Mouse (Mus musculus) heart, postnatal 36 days (tissue): ENCODE data around the gene Tshz2. TPM values are rescaled to one million over a fixed set of nuclear protein-coding genes. Genes with fewer than 3 reads are reported as not detected.
"Not testable (repeated sequence)": the region's sequence is repeated elsewhere in the genome, so short reads cannot be mapped to it uniquely, and the experiment has no call there.

Experiments
- DNase-seq, 2 experiments: peaks; one replicate each; pipeline ENCODE4 v3.0.0; 2021 to 2022
- intact Hi-C: fragments of 180-260 bp; cut with DNase I; formaldehyde crosslinking; loops from one replicate; pipeline ENCODE4 v1.15.1; 2025
- total RNA-seq, 2 experiments: library from RNA; stranded (reverse); gene quantifications; 2 replicates each; pipeline ENCODE4 v1.2.3; 2021

The Tshz2 gene
- total RNA-seq, 2 experiments from 2014 or later: 13.6 to 14.9 TPM

- intact Hi-C loops: loop anchor here (2.0 to 10.0 kb wide), 3 partner anchors 97 to 788 kb away; partner anchors contain the start of gene Tshz2
- DNase-seq: peak; percentile 52 to 60
Measured at GRCm38 (mm10) chr2:169849077-169849476, 216.3 kb downstream of the Tshz2 start.

GRCm38 (mm10) chr2:169849541-169849940, 216.7 kb downstream of the Tshz2 start:
- DNase-seq: no peak
- intact Hi-C loops: loop anchor here (2.0 to 10.0 kb wide), 3 partner anchors 97 to 789 kb away; partner anchors contain the start of gene Tshz2

- DNase-seq: no peak
- intact Hi-C loops: no loop called here
Measured at GRCm38 (mm10) chr2:169851606-169852005, 218.8 kb downstream of the Tshz2 start.

GRCm38 (mm10) chr2:169854491-169854890, 221.7 kb downstream of the Tshz2 start:
- intact Hi-C loops: no loop called here
- no peak for DNase-seq

GRCm38 (mm10) chr2:169857041-169857440, 224.2 kb downstream of the Tshz2 start:
- DNase-seq, intact Hi-C loops: not testable (repeated sequence)

- no peak for DNase-seq
- intact Hi-C loops: no loop called here
Measured at GRCm38 (mm10) chr2:169859078-169859855, 226.5 kb downstream of the Tshz2 start.

GRCm38 (mm10) chr2:169860895-169861294, 228.1 kb downstream of the Tshz2 start:
- intact Hi-C loops: no loop called here
- DNase-seq: no peak

- intact Hi-C loops: no loop called here
- DNase-seq: no peak
Measured at GRCm38 (mm10) chr2:169862701-169863100, 229.9 kb downstream of the Tshz2 start.

- no peak for DNase-seq
- intact Hi-C loops: no loop called here
Measured at GRCm38 (mm10) chr2:169869468-169869867, 236.7 kb downstream of the Tshz2 start.

- intact Hi-C loops: no loop called here
- no peak for DNase-seq
Measured at GRCm38 (mm10) chr2:169870503-169870902, 237.7 kb downstream of the Tshz2 start.

GRCm38 (mm10) chr2:169871436-169872060, 238.7 kb downstream of the Tshz2 start:
- no peak for DNase-seq
- intact Hi-C loops: no loop called here

GRCm38 (mm10) chr2:169873442-169873841, 240.6 kb downstream of the Tshz2 start:
- intact Hi-C loops: no loop called here
- DNase-seq: no peak

GRCm38 (mm10) chr2:169887921-169888320, 255.1 kb downstream of the Tshz2 start:
- intact Hi-C loops: no loop called here
- no peak for DNase-seq

GRCm38 (mm10) chr2:169892441-169893038, 259.7 kb downstream of the Tshz2 start:
- no peak for DNase-seq

GRCm38 (mm10) chr2:169902896-169903295, 270.1 kb downstream of the Tshz2 start:
- intact Hi-C loops: no loop called here
- DNase-seq: no peak

More at GRCm38 (mm10) chr2:169892441-169893038, 259.7 kb downstream of the Tshz2 start:
- intact Hi-C loops: no loop called here

- intact Hi-C loops: no loop called here
- no peak for DNase-seq
Measured at GRCm38 (mm10) chr2:169906396-169906795, 273.6 kb downstream of the Tshz2 start.

GRCm38 (mm10) chr2:169907979-169908378, 275.2 kb downstream of the Tshz2 start:
- intact Hi-C loops: no loop called here
- no peak for DNase-seq

- intact Hi-C loops: no loop called here
- no peak for DNase-seq
Measured at GRCm38 (mm10) chr2:169910606-169911005, 277.8 kb downstream of the Tshz2 start.

- intact Hi-C loops: no loop called here
- DNase-seq: no peak
Measured at GRCm38 (mm10) chr2:169912826-169913225, 280.0 kb downstream of the Tshz2 start.

- intact Hi-C loops: no loop called here
- no peak for DNase-seq
Measured at GRCm38 (mm10) chr2:169914903-169915302, 282.1 kb downstream of the Tshz2 start.

- intact Hi-C loops: no loop called here
Measured at GRCm38 (mm10) chr2:169915326-169915725, 282.5 kb downstream of the Tshz2 start.

More at GRCm38 (mm10) chr2:169915326-169915725, 282.5 kb downstream of the Tshz2 start:
- DNase-seq: no peak
